Mouse (Mus musculus) liver, embryonic 16.5 days (tissue): ENCODE measurements around the gene Sec61a1. TPM values are rescaled to one million over a fixed set of nuclear protein-coding genes. Genes with fewer than 3 reads are reported as not detected.

Source experiments
- ATAC-seq: fragments of 200-750 bp; cut with Nextera tagmentation; 2 replicates; pipeline ENCODE4 v1.8.0; 2017; ENCODE audit warnings: low read depth, mild to moderate bottlenecking, moderate number of reproducible peaks, moderate library complexity
- H3K27ac ChIP-seq: fragments of 300-500 bp; sonication (generic); 2 replicates; pipeline ENCODE4 v1.5.1; 2014; ENCODE audit warnings: mild to moderate bottlenecking, low read length
- H3K27me3 ChIP-seq: fragments of 300-500 bp; sonication (generic); 2 replicates; pipeline ENCODE4 v1.6.1; 2014; ENCODE audit warnings: low read depth, low read length, mixed read lengths; ENCODE audit not compliant: control insufficient read depth, insufficient read depth
- H3K36me3 ChIP-seq: fragments of 300-500 bp; sonication (generic); 2 replicates; pipeline ENCODE4 v1.6.1; 2014; ENCODE audit warnings: mild to moderate bottlenecking; ENCODE audit not compliant: control insufficient read depth, insufficient read depth
- H3K4me1 ChIP-seq: fragments of 300-500 bp; sonication (generic); 2 replicates; pipeline ENCODE4 v1.6.1; 2014; ENCODE audit warnings: low read depth, low read length, mixed read lengths; ENCODE audit not compliant: control insufficient read depth
- H3K4me2 ChIP-seq: fragments of 300-500 bp; sonication (generic); 2 replicates; pipeline ENCODE4 v1.6.1; 2014; ENCODE audit warnings: low read depth, low read length, mixed read lengths
- H3K4me3 ChIP-seq: fragments of 300-500 bp; sonication (generic); 2 replicates; pipeline ENCODE4 v1.5.1; 2014; ENCODE audit warnings: low read depth, mild to moderate bottlenecking, low read length
- H3K9ac ChIP-seq: fragments of 300-500 bp; sonication (generic); 2 replicates; pipeline ENCODE4 v1.6.1; 2014; ENCODE audit warnings: low read depth, low read length
- H3K9me3 ChIP-seq: fragments of 300-500 bp; sonication (generic); replicated peaks from 2 replicates; pipeline ENCODE4 v1.6.1; 2016; ENCODE audit warnings: low read length; ENCODE audit not compliant: control insufficient read depth
- WGBS: fragments of 180-500 bp; shearing (Covaris S2); extraction: QIAGEN DNeasy Blood & Tissue Kit; methylation state at CpG from one replicate; pipeline ENCODE4 v1.1.7; 2014; ENCODE audit not compliant: insufficient replicate concordance; 5-methylcytosine and 5-hydroxymethylcytosine counted together
- polyA plus RNA-seq: library from polyadenylated mRNA; unstranded; fragments of >200 nt; fragmentation: Nextera tagmentation; extraction: Ambion mirVana; gene quantifications from 2 replicates; pipeline ENCODE4 v1.2.1, GENCODE M21; 2015

Gene Sec61a1
- polyA plus RNA-seq, result 132 and 138 TPM in 2 replicates

GRCm38 (mm10) chr6:88518404-88519263 lies at the start of gene Sec61a1:
Gene Sec61a1, minus strand, starts transcription at chr6:88518905.
- peak; percentile 96 for ATAC-seq
- Histone ChIP-seq H3K9ac (peak within 1 kb of the TSS; percentile 98), H3K4me3 (peak within 1 kb of the TSS; percentile 94), H3K27ac (peak within 1 kb of the TSS; percentile 93), H3K4me2 (peak within 1 kb of the TSS; percentile 99), H3K4me1 (peaks cover 17% of the 10 kb centered on the region), H3K9me3 (no peaks in the 10 kb centered on the region), H3K36me3 (peaks cover 24% of the 10 kb centered on the region), H3K27me3 (no peaks in the 10 kb centered on the region)
- under 1% methylated on average over 80 of the region's 80 CpGs for WGBS

GRCm38 (mm10) chr6:88566676-88567075 lies 48.0 kb upstream of the Sec61a1 start:
- WGBS, result 26% methylated on average over 7 of the region's 7 CpGs
- Histone ChIP-seq H3K27ac (no peak overlapping the region), H3K27me3 (peaks cover 21% of the 10 kb centered on the region), H3K36me3 (no peaks in the 10 kb centered on the region), H3K4me2 (no peak overlapping the region), H3K9ac (no peak overlapping the region), H3K9me3 (no peaks in the 10 kb centered on the region), H3K4me1 (no peaks in the 10 kb centered on the region), H3K4me3 (no peak overlapping the region)
- no peak for ATAC-seq

- no peak overlapping the region for H3K4me3 ChIP-seq
- no peak overlapping the region for H3K27ac ChIP-seq
- H3K9ac ChIP-seq, result no peak overlapping the region
- H3K36me3 ChIP-seq, result no peaks in the 10 kb centered on the region
- peaks cover 21% of the 10 kb centered on the region for H3K27me3 ChIP-seq
- H3K9me3 ChIP-seq, result no peaks in the 10 kb centered on the region
- ATAC-seq, result no peak
- H3K4me2 ChIP-seq, result no peak overlapping the region
- WGBS, result 30% methylated on average over 6 of the region's 6 CpGs
- no peaks in the 10 kb centered on the region for H3K4me1 ChIP-seq
Observed at GRCm38 (mm10) chr6:88565033-88565432, 46.3 kb upstream of the Sec61a1 start.

- no peak overlapping the region for H3K27ac ChIP-seq
- 65% methylated on average over 4 of the region's 4 CpGs for WGBS
Observed at GRCm38 (mm10) chr6:88560156-88560555, 41.5 kb upstream of the Sec61a1 start.

GRCm38 (mm10) chr6:88559688-88560087 lies 41.0 kb upstream of the Sec61a1 start:
- Histone ChIP-seq H3K27me3 (peaks cover 4% of the 10 kb centered on the region), H3K9me3 (no peaks in the 10 kb centered on the region), H3K36me3 (no peaks in the 10 kb centered on the region), H3K4me3 (no peak overlapping the region), H3K4me1 (no peaks in the 10 kb centered on the region), H3K9ac (no peak overlapping the region), H3K4me2 (no peak overlapping the region), H3K27ac (no peak overlapping the region)
- WGBS, result 43% methylated on average over 5 of the region's 5 CpGs
- no peak for ATAC-seq

More at GRCm38 (mm10) chr6:88560156-88560555, 41.5 kb upstream of the Sec61a1 start:
- Histone ChIP-seq H3K9me3 (no peaks in the 10 kb centered on the region), H3K36me3 (no peaks in the 10 kb centered on the region), H3K4me1 (no peaks in the 10 kb centered on the region), H3K27me3 (peaks cover 7% of the 10 kb centered on the region), H3K4me3 (no peak overlapping the region), H3K4me2 (no peak overlapping the region), H3K9ac (no peak overlapping the region)
- ATAC-seq, result no peak

GRCm38 (mm10) chr6:88558076-88558475 lies 39.4 kb upstream of the Sec61a1 start:
- Histone ChIP-seq H3K36me3 (no peaks in the 10 kb centered on the region), H3K27me3 (no peaks in the 10 kb centered on the region), H3K27ac (no peak overlapping the region), H3K4me3 (no peak overlapping the region), H3K4me2 (no peak overlapping the region), H3K9ac (no peak overlapping the region), H3K4me1 (no peaks in the 10 kb centered on the region), H3K9me3 (no peaks in the 10 kb centered on the region)
- WGBS, result 74% methylated on average over 1 of the region's 1 CpGs
- no peak for ATAC-seq

GRCm38 (mm10) chr6:88557548-88557947 lies 38.8 kb upstream of the Sec61a1 start:
- Histone ChIP-seq H3K9ac (no peak overlapping the region), H3K4me2 (no peak overlapping the region), H3K27me3 (no peaks in the 10 kb centered on the region), H3K36me3 (no peaks in the 10 kb centered on the region), H3K4me3 (no peak overlapping the region), H3K4me1 (no peaks in the 10 kb centered on the region), H3K27ac (no peak overlapping the region), H3K9me3 (no peaks in the 10 kb centered on the region)
- no peak for ATAC-seq
- WGBS, result 13% methylated on average over 4 of the region's 4 CpGs

- ATAC-seq, result no peak
- 59% methylated on average over 2 of the region's 2 CpGs for WGBS
- H3K4me3 ChIP-seq, result no peak overlapping the region
Observed at GRCm38 (mm10) chr6:88549916-88550315, 31.2 kb upstream of the Sec61a1 start.

GRCm38 (mm10) chr6:88549137-88549814 lies 30.6 kb upstream of the Sec61a1 start:
- no peaks in the 10 kb centered on the region for H3K36me3 ChIP-seq
- peaks cover 22% of the 10 kb centered on the region for H3K4me1 ChIP-seq
- ATAC-seq, result no peak
- WGBS, result 16% methylated on average over 4 of the region's 4 CpGs
- no peak overlapping the region for H3K4me2 ChIP-seq
- no peak overlapping the region for H3K9ac ChIP-seq
- no peak overlapping the region for H3K27ac ChIP-seq
- H3K27me3 ChIP-seq, result peaks cover 7% of the 10 kb centered on the region
- H3K9me3 ChIP-seq, result no peaks in the 10 kb centered on the region
- H3K4me3 ChIP-seq, result no peak overlapping the region

More at GRCm38 (mm10) chr6:88549916-88550315, 31.2 kb upstream of the Sec61a1 start:
- H3K27ac ChIP-seq, result no peak overlapping the region
- no peaks in the 10 kb centered on the region for H3K9me3 ChIP-seq
- peaks cover 18% of the 10 kb centered on the region for H3K4me1 ChIP-seq
- H3K4me2 ChIP-seq, result no peak overlapping the region
- H3K27me3 ChIP-seq, result peaks cover 7% of the 10 kb centered on the region
- no peak overlapping the region for H3K9ac ChIP-seq
- H3K36me3 ChIP-seq, result no peaks in the 10 kb centered on the region
